Mouse (Mus musculus) bone marrow, adult 2 months (tissue): ENCODE measurements around the gene Cd276. TPM values are rescaled to one million over a fixed set of nuclear protein-coding genes. Genes with fewer than 3 reads are reported as not detected.
A peak's percentile ranks its signal among the peaks of the same experiment; 100 is the strongest.

Source experiments
- H3K27ac ChIP-seq: fragments of 200-500 bp; 2 replicates; pipeline ENCODE4 v1.5.1; 2012; ENCODE audit warnings: low read depth, mild to moderate bottlenecking, control low read depth, inconsistent platforms, low read length; ENCODE audit not compliant: control insufficient read depth, poor library complexity, insufficient read depth
- H3K4me1 ChIP-seq: fragments of 200-500 bp; 2 replicates; pipeline ENCODE4 v1.6.1; 2011; ENCODE audit warnings: low read length; ENCODE audit not compliant: control insufficient read depth, insufficient read depth
- H3K4me3 ChIP-seq: fragments of 200-500 bp; replicated peaks from 2 replicates; pipeline ENCODE3; 2011; ENCODE audit warnings: mild to moderate bottlenecking, low read depth, low read length, control low read depth; ENCODE audit not compliant: control insufficient read depth
- CTCF ChIP-seq: fragments of 200-500 bp; IDR thresholded peaks from 2 replicates; pipeline ENCODE4 v1.5.1; 2011; ENCODE audit warnings: low read length, control low read depth; ENCODE audit not compliant: control insufficient read depth, insufficient read depth
- POLR2A ChIP-seq: fragments of 200-500 bp; IDR thresholded peaks from 2 replicates; pipeline ENCODE4 v1.6.1; 2011; ENCODE audit warnings: low read depth, mild to moderate bottlenecking, control low read depth, low read length, borderline replicate concordance; ENCODE audit not compliant: control insufficient read depth
- WGBS: fragments of 180-500 bp; shearing (Covaris S2); methylation state at CpG from one replicate; pipeline ENCODE4 v1.1.7; 2018; 5-methylcytosine and 5-hydroxymethylcytosine counted together
- polyA plus RNA-seq: library from polyadenylated mRNA; stranded (reverse); fragments of >200 nt; gene quantifications from 2 replicates; pipeline ENCODE4 v1.2.4, GENCODE M21; 2011; ENCODE audit warnings: low replicate concordance; ENCODE audit not compliant: missing spikeins, insufficient read depth, insufficient read length

Gene Cd276
- polyA plus RNA-seq, 1 experiment: 5.0 TPM

GRCm38 (mm10) chr9:58521883-58522423 lies 33.3 kb downstream of the Cd276 start:
- no peak overlapping the region for H3K4me3 ChIP-seq
- WGBS: 23% methylated on average over 4 of the region's 4 CpGs
- peak; percentile 8; the same call in 1 of the 2 replicates for TF ChIP-seq CTCF
- no peak for TF ChIP-seq POLR2A
- H3K27ac ChIP-seq: no peak overlapping the region
- H3K4me1 ChIP-seq: no peaks in the 10 kb centered on the region; the same call in 1 of the 2 replicates

GRCm38 (mm10) chr9:58520816-58521581 lies 34.2 kb downstream of the Cd276 start:
- Histone ChIP-seq H3K27ac (no peak overlapping the region), H3K4me3 (no peak overlapping the region), H3K4me1 (no peaks in the 10 kb centered on the region; the same call in 1 of the 2 replicates)
- 82% methylated on average over 5 of the region's 5 CpGs for WGBS
- no peak for TF ChIP-seq POLR2A
- TF ChIP-seq CTCF: no peak

- no peak for TF ChIP-seq POLR2A
- no peak for TF ChIP-seq CTCF
- Histone ChIP-seq H3K4me3 (no peak overlapping the region), H3K4me1 (no peaks in the 10 kb centered on the region; the same call in 1 of the 2 replicates), H3K27ac (no peak overlapping the region)
- WGBS: 79% methylated on average over 3 of the region's 3 CpGs
These were observed 35.3 kb downstream of the Cd276 start for GRCm38 (mm10) chr9:58519953-58520352.

- Histone ChIP-seq H3K27ac (no peak overlapping the region), H3K4me1 (no peaks in the 10 kb centered on the region; the same call in 1 of the 2 replicates), H3K4me3 (no peak overlapping the region)
- TF ChIP-seq POLR2A: no peak
- no peak for TF ChIP-seq CTCF
- WGBS: 13% methylated on average over 9 of the region's 9 CpGs
These were observed 37.1 kb downstream of the Cd276 start for GRCm38 (mm10) chr9:58517866-58518750.

- Histone ChIP-seq H3K27ac (no peak overlapping the region), H3K4me3 (no peak overlapping the region), H3K4me1 (no peaks in the 10 kb centered on the region; the same call in 1 of the 2 replicates)
- TF ChIP-seq CTCF (no peak), POLR2A (no peak)
- WGBS: 82% methylated on average over 3 of the region's 3 CpGs
These were observed 38.8 kb downstream of the Cd276 start for GRCm38 (mm10) chr9:58516480-58516879.

- no peak overlapping the region for H3K27ac ChIP-seq
- peaks cover 5% of the 10 kb centered on the region for H3K4me1 ChIP-seq
- 65% methylated on average over 5 of the region's 5 CpGs for WGBS
- no peak for TF ChIP-seq POLR2A
- no peak overlapping the region for H3K4me3 ChIP-seq
These were observed 41.5 kb downstream of the Cd276 start for GRCm38 (mm10) chr9:58513749-58514148.

GRCm38 (mm10) chr9:58510452-58510851 lies 44.8 kb downstream of the Cd276 start:
- TF ChIP-seq CTCF: no peak
- TF ChIP-seq POLR2A: no peak
- Histone ChIP-seq H3K4me3 (no peak overlapping the region), H3K4me1 (peaks cover 6% of the 10 kb centered on the region), H3K27ac (peak overlapping the region; percentile 38; the same call in 1 of the 2 replicates)
- WGBS: 47% methylated on average over 5 of the region's 5 CpGs
